Mouse (Mus musculus): ENCODE measurements around the gene Gm10717. TPM values are rescaled to one million over a fixed set of nuclear protein-coding genes. Genes with fewer than 3 reads are reported as not detected.
"Not testable (repeated sequence)": the region's sequence is repeated elsewhere in the genome, so short reads cannot be mapped to it uniquely, and the experiment has no call there.

The Gm10717 gene
- total RNA-seq, 1 experiment = not detected

DNA sequence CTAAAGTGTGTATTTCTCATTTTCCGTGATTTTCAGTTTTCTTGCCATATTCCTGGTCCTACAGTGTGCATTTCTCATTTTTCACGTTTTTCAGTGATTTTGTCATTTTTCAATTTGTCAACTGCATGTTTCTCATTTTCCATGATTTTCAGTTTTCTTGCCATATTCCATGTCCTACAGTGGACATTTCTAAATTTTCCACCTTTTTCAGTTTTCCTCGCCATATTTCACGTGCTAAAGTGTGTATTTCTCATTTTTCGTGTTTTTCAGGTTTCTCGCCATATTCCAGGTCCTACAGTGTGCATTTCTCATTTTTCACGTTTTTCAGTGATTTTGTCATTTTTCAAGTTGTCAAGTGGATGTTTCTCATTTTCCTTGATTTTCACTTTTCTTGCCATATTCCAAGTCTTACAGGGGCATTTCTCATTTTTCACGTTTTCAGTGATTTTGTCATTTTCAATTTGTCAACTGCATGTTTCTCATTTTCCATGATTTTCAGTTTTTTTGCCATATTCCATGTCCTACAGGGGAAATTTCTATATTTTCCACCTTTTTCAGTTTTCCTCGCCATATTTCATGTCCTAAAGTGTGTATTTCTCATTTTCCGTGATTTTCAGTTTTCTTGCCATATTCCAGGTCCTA lies 5.6 kb downstream of the Gm10717 start:
- H3K9ac ChIP-seq (ENCODE audit: insufficient read depth, low read depth, low read length, poor library complexity, severe bottlenecking); H3K4me3 ChIP-seq (ENCODE audit: insufficient read depth in 1 of 2, low read depth in 1 of 2, low read length in 2 of 2, poor library complexity in 1 of 2, severe bottlenecking in 1 of 2); DNase-seq (ENCODE audit: low read depth, low spot score); H3K9me3 ChIP-seq (ENCODE audit: control insufficient read depth, insufficient read depth, low read depth, low read length); H3K4me1 ChIP-seq (ENCODE audit: control insufficient read depth in 2 of 2, insufficient read depth in 2 of 2, low read length in 2 of 2, poor library complexity in 1 of 2); in situ Hi-C loops (cut with MboI; ENCODE audit: low sequenced_read_pairs in 2 of 2, unreplicated experiment in 2 of 2); H3K27ac ChIP-seq (ENCODE audit: insufficient read depth, low read depth, low read length, poor library complexity, severe bottlenecking); H3K36me3 ChIP-seq (ENCODE audit: control insufficient read depth, insufficient read depth, low read length, poor library complexity, severe bottlenecking): not testable (repeated sequence)

DNA sequence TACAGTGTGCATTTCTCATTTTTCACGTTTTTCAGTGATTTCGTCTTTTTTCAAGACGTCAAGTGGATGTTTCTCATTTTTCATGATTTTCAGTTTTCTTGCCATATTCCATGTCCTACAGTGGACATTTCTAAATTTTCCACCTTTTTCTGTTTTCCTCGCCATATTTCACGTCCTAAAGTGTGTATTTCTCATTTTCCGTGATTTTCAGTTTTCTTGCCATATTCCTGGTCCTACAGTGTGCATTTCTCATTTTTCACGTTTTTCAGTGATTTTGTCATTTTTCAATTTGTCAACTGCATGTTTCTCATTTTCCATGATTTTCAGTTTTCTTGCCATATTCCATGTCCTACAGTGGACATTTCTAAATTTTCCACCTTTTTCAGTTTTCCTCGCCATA lies 9.1 kb downstream of the Gm10717 start, which contains the start of gene Gm17535:
TSS of gene Gm17535 (plus strand) at position 301 of the 400 bp plus-strand sequence.
- H3K9ac ChIP-seq (ENCODE audit: insufficient read depth, low read depth, low read length, poor library complexity, severe bottlenecking); H3K27ac ChIP-seq (ENCODE audit: insufficient read depth, low read depth, low read length, poor library complexity, severe bottlenecking); H3K9me3 ChIP-seq (ENCODE audit: control insufficient read depth, insufficient read depth, low read depth, low read length); DNase-seq (ENCODE audit: low read depth, low spot score); in situ Hi-C loops (cut with MboI; ENCODE audit: low sequenced_read_pairs in 2 of 2, unreplicated experiment in 2 of 2); H3K36me3 ChIP-seq (ENCODE audit: control insufficient read depth, insufficient read depth, low read length, poor library complexity, severe bottlenecking); H3K4me3 ChIP-seq (ENCODE audit: insufficient read depth in 1 of 2, low read depth in 1 of 2, low read length in 2 of 2, poor library complexity in 1 of 2, severe bottlenecking in 1 of 2); H3K4me1 ChIP-seq (ENCODE audit: control insufficient read depth in 2 of 2, insufficient read depth in 2 of 2, low read length in 2 of 2, poor library complexity in 1 of 2): not testable (repeated sequence)

DNA sequence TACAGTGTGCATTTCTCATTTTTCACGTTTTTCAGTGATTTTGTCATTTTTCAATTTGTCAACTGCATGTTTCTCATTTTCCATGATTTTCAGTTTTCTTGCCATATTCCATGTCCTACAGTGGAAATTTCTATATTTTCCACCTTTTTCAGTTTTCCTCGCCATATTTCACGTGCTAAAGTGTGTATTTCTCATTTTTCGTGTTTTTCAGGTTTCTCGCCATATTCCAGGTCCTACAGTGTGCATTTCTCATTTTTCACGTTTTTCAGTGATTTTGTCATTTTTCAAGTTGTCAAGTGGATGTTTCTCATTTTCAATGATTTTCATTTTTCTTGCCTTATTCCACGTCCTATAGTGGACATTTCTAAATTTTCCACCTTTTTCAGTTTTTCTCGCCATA lies 11.4 kb downstream of the Gm10717 start, which contains the start of gene Gm10715:
TSS of gene Gm10715 (plus strand) at position 301 of the 400 bp plus-strand sequence.
- H3K27ac ChIP-seq (ENCODE audit: insufficient read depth, low read depth, low read length, poor library complexity, severe bottlenecking); DNase-seq (ENCODE audit: low read depth, low spot score); H3K36me3 ChIP-seq (ENCODE audit: control insufficient read depth, insufficient read depth, low read length, poor library complexity, severe bottlenecking); H3K9ac ChIP-seq (ENCODE audit: insufficient read depth, low read depth, low read length, poor library complexity, severe bottlenecking); H3K4me1 ChIP-seq (ENCODE audit: control insufficient read depth in 2 of 2, insufficient read depth in 2 of 2, low read length in 2 of 2, poor library complexity in 1 of 2); H3K9me3 ChIP-seq (ENCODE audit: control insufficient read depth, insufficient read depth, low read depth, low read length); H3K4me3 ChIP-seq (ENCODE audit: insufficient read depth in 1 of 2, low read depth in 1 of 2, low read length in 2 of 2, poor library complexity in 1 of 2, severe bottlenecking in 1 of 2); in situ Hi-C loops (cut with MboI; ENCODE audit: low sequenced_read_pairs in 2 of 2, unreplicated experiment in 2 of 2): not testable (repeated sequence)

GRCm38 (mm10) chr9:3038161-3038560 lies 12.9 kb downstream of the Gm10717 start:
- H3K9ac ChIP-seq (ENCODE audit: insufficient read depth, low read depth, low read length, poor library complexity, severe bottlenecking); DNase-seq (ENCODE audit: low read depth, low spot score); in situ Hi-C loops (cut with MboI; ENCODE audit: low sequenced_read_pairs in 2 of 2, unreplicated experiment in 2 of 2): not testable (repeated sequence)

More at GRCm38 (mm10) chr9:3038161-3038560, 12.9 kb downstream of the Gm10717 start:
- H3K36me3 ChIP-seq (ENCODE audit: control insufficient read depth, insufficient read depth, low read length, poor library complexity, severe bottlenecking); H3K9me3 ChIP-seq (ENCODE audit: control insufficient read depth, insufficient read depth, low read depth, low read length); H3K4me3 ChIP-seq (ENCODE audit: insufficient read depth in 1 of 2, low read depth in 1 of 2, low read length in 2 of 2, poor library complexity in 1 of 2, severe bottlenecking in 1 of 2); H3K4me1 ChIP-seq (ENCODE audit: control insufficient read depth in 2 of 2, insufficient read depth in 2 of 2, low read length in 2 of 2, poor library complexity in 1 of 2); H3K27ac ChIP-seq (ENCODE audit: insufficient read depth, low read depth, low read length, poor library complexity, severe bottlenecking): not testable (repeated sequence)

Other genes starting within 250 kb of the Gm10717 start
- not detected in 2 replicates for gene Gm10722, start 24.5 kb upstream of the Gm10717 start, total RNA-seq (2012; rRNA removed)
- gene Gm11168, start 22.1 kb upstream of the Gm10717 start, total RNA-seq (2012; rRNA removed) = 0.40 TPM in 1 of 2 replicates, not detected in the other
- 0.76 TPM in 1 of 2 replicates, not detected in the other for gene Gm10721, start 12.3 kb upstream of the Gm10717 start, total RNA-seq (2012; rRNA removed)
- 0.85 TPM in 1 of 2 replicates, not detected in the other for gene Gm10720, start 9.8 kb upstream of the Gm10717 start, total RNA-seq (2012; rRNA removed)
- gene Gm10719, start 8.0 kb upstream of the Gm10717 start, total RNA-seq (2012; rRNA removed) = 3.4 and 7.4 TPM in 2 replicates
- gene Gm10718, start 1.9 kb upstream of the Gm10717 start, total RNA-seq (2012; rRNA removed) = 3.5 and 9.1 TPM in 2 replicates
- gene Gm17535, start 9.2 kb downstream of the Gm10717 start, total RNA-seq (2012; rRNA removed) = not detected in 2 replicates
- not detected in 2 replicates for gene Gm10715, start 11.5 kb downstream of the Gm10717 start, total RNA-seq (2012; rRNA removed)